Mouse (Mus musculus): ENCODE data around the gene Slc35d1.

Gene Slc35d1

DNA sequence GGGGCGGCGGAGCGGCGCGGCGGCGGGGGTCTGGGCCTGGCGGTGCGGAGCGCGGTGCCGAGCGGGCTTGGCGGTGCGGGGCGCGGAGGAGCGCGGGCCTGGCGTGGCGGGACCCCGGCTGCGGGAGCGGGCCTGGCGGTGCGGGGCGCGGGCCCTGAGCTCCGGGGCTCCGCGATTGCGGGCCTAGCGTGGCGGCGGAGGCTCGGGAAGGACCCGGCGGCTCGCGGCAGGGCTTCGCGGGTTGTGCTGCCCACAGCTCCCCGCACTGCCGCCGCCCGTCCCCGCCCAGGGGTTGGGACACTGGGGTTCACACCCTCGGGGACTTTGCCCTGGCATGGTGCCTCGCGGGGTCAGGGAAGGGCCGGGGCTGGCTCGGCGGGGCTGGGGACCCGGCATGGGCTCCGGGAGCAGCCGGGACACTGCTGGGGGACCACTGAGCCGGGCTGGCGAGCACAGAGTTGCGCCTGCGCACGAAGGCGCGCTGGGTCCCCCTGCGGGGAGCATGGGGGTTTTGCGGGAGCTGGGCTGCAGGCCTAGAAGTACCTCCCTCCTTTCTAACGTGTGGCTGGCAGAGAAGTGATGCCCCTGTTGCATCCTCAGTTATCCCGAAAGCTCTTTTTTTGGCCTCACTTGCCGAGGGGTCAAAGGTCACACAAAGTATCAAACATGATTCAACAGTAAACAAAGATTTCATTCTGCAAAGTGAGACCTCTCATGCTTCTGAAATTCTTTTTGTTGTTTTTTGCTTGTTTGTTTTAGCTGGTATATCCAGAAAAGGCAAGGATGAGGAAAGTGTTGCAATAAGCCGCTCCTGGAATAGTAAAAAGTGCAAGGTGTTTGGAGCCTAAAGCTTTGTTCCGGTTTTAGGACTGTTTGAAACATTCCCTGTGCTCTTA, at the start of gene Slc35d1:
Slc35d1 (minus strand) TSS at position 240 of the 896 bp plus-strand sequence.
- peak; percentile 86 for DNase-seq

DNA sequence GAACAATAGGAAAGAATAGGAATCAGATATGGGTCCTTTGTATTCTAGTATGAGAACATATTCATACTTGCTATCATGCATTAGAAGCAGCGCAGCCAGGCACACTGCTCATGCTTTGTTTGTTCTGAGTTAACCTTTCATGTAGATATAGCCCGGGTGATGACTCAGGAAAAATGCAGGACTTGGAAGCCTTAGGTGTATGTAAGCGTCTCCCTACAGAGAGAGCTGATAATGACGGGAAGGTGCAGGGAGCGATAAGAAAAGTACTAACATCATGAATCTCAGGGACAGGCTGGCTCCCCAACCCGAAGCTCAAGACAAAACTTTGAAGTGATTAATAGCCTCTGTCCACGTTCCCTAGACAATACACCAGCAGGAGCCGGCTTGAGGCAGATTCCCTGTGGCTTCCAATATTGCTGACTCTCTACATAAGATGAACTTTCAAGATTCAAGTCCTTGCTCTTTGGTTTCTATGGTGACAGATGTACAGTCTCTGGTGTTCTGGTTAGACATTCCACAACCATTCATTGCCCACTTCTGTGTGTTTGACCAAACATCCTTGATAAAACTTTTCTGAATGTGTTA, 48.9 kb upstream of the Slc35d1 start:
- DNase-seq, result no peak

DNA sequence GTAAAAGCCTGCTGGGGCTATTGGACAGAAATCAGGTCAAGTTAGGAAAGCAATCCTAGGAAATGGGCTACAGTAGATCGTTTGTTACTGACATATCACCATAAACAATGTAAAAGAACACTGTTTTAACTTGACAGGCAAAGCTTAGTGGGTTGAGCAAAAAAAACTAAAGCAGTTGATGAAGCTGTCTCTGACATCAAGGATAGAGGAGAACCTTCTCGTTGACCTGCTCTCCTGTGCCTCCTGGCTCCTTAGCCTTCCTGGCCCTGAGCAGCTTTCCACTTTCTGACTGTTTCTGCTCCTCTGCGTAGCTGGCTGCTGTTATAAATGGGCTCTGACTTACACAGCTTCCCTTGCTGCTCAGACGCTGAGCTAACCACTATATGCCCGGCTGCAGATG, 48.4 kb upstream of the Slc35d1 start:
- no peak for DNase-seq

DNA sequence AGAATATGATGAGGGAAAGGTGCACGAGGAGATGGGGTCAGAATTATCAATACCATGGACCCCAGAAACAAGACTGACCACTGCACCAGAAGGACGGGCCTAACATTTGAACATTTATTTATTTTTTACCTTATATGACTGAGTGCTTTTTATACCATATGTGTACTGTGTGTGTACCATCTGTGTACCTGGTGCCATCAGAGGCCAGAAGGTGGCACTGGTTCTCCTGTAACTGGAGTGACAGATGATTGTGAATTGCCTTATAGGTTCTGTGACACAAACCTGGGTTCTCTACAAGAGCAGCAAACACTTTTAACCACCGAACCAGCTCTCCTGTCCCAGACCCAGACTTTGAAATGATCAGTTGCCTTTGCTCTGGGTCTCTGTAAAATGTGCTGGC, 43.9 kb upstream of the Slc35d1 start:
- DNase-seq, result peak; percentile 22

DNA sequence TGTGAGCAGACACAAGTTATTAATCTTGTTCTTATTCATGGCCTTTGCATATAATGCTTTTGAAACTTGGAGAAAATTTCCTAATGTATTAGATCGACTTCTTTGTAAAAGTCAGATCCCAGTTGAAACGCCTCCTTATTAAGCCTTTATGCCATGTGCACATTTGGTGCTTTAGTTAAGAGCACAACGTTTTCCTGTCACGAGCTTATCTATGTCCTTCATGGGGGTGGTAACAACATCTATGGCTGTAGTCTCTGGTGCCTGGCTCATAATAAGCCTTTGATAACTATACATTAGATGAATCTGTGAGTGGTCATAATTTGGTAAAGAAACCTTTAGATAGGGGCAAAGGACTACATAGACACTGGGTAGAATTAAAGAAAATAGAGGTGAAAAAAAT, 38.9 kb upstream of the Slc35d1 start:
- no peak for DNase-seq

DNA sequence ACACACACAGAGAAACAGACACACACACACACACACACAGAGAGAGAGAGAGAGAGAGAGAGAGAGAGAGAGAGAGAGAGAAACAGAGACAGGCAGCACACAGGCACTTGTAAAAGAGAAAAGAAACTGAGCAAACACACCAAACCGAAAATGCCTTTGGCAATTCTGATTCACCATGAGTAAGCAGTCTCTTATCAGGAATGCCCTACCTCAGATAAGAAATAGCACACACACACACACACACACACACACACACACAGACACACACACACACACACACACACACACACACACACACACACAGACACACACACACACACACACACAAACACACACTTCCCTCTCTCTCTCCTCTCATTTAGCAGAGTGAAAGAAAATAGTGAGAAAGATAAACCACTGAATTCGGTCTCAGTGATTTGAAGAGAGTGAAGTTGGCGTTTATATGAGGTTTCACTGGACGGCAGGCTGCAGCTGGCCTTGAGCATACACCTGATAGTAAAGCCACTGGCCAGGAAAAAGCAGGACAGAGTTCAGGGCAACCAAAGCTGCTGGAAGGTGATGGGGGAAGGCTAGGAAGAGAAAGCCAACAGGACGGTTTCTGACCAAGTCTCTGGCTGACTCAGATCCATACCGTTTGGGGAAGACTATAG, 34.6 kb upstream of the Slc35d1 start:
- DNase-seq, result no peak

DNA sequence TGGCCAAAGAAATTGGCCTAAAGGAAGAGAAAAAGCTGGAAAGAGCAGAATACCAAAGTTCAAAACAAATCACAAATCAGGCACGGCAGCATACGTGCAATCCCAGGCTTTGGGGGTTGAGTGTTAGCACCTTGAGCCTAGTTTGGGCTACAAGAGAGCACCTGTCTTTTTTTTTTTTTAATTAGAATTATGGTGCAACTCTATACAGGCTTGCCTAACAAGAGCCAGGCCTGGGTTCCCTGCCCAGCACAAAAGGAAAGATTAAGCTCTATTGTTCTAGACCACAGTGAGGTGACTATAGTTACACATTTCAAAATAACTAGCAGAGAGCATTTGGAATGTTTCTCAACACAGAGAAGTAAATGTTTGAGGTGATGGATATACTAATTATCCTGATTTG, 32.8 kb upstream of the Slc35d1 start:
- DNase-seq, result no peak

DNA sequence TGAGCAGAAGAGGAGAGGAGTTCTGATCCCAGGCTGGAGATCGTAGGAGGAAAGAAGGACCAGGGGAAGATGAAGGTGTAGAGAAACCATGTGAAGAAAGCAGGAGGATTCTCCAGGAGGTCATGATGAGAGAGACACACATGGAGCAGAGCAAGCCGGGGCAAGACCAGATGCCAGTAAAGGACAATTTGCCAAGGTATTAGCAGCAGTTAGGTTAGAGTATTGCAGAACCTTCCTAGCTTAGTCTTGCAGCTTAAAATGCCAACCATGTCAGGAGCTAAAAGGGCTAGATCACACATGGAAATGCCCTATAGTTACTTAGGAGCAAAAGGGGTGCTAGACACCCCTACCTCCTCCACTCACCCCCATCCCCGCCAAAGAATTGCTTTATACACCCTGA, 32.3 kb upstream of the Slc35d1 start:
- DNase-seq, result no peak

DNA sequence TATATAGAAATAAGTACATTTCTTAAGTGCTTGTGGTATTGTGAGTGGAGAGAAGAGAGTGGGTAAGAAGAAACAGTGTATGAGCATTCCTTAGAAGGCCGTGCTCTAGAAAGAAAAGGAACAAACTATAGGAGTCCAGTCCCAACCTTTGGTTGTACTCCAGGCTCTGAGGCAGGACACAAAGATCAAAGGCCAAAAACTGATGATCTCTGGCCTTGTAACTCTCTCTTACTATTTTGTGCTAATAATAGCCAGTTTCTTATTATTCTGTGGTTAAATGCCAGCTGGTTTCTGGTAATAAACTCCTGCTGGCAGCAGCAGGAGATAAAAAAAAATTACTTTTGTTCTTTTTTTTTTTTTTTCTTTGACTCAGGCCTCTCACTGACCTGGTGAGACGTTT, 17.2 kb upstream of the Slc35d1 start:
- no peak for DNase-seq

DNA sequence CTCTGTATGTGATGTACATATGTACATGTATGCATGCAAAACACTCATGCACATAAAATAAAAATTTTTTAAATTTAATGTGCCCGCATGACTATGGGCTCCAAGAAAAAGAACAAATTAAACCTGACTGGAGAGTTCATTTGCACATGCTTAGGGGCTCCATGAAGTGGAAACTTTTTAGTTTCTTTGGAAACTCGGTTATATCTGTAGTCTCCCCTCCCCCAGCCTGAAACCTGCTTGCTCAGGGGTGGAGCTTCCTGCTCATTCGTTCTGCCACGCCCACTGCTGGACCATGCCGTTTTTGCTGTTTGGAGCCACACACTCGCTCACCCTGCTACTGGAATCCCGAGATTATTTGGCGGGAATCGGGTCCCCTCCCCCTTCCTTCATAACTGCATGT, 7.9 kb upstream of the Slc35d1 start:
- DNase-seq, result no peak

DNA sequence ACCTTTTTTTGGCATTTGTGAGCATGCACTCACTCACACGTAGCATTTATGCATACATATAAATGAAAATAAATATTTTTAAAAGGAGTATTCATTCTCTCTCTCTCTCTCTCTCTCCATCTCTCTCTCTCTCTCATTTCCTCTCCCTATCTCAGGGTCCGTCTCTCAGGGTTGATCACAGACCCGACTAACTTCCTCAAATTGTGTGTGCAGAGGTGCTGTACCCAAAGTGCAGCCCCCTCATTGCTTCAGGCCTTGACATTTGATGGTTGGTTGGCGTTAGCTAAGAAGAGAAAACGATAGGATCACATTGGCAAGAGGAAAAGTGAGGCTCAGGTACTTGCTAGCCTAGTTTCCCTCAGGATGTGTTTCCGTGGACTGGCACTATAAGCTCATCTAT, 6.8 kb upstream of the Slc35d1 start:
- peak; percentile 27 for DNase-seq

DNA sequence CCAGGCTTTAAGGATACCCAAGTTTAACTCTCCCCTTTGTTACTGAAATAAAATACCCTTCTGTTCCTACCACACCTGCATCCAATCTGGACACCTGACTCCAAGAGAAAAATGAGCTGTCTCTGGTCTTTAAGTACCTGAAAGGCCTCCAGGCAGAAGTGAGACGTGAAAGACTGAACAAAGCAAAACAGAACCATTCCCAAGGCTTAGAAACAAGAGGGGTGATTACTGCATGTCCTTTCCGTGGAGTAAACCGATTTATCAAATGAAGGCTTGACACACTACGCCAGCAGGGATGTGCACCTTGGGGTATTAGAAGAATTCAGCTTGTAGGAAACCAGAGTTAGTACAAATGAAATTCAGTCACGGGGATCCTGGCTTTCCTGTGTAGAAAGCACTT, 4.0 kb upstream of the Slc35d1 start:
- no peak for DNase-seq

DNA sequence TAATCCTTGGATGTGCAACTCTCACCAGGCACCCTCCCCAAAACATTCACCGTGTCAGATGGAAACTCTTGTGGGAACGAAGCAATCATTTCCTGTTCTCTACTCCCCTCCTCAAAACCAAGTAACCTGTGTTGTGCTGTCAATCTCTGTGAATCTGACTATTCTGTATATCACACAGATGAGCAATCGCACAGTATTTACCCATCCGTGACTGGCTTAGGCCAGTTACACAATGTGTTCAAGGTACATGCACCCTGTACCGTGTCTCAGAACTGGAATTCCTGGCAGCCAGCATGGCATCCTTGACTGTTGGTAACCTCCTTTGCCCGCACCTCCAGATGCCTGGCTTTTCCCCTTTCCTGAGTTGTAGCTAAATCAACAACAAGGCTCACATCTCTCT, 1.1 kb upstream of the Slc35d1 start:
- peak; percentile 27 for DNase-seq

DNA sequence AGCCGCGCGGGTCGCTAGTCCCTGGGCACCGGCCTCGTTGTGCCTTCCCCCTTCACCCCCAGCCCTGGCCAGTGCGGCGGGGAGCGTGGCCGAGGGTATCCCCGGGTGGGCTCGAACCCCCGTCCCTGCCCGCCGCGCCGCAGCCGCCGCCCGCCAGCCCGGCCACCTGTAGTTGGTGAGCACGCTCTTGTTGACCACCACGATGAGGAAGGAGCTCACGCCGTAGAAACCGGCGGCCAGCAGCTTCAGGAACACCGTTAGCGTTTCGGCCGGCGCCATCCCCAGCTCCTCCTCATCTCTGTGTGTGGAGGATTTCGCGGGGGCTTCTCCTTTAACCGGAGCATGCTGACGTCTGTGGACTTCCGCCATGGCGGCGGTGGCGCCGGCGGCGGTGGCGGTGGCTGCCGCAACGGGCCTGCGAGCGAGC, 453 bp downstream of the Slc35d1 start:
- DNase-seq, result peak; percentile 82

DNA sequence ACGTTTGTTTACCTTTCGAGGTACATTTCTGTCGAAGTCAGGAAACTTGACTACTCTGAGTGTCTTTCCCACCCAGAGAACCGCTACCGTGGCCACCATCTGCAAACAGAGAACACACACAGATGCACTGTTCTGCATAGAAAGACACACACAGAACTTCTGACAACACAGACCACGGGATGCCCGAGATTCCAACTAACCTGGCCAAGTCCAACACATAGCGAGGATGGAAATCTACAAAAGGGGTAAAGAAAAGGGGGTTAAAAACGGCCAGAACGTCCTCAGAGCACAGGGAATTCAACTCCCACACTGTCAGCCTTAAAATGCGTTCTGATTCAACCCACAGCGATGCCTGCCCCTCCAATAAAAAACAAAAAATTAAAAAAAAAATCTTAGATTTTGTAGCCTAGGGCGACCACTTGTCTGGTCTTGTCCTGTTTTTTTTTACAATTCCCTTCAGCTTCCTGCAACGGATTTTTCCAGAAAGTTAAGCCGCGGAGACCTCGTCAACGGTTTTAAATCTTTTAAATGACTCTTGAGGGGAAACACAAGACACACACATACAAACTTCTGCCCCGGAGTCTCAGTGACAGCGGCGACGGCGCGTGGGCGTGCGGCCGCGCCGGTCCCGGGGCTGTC, 986 bp downstream of the Slc35d1 start:
- DNase-seq, result peak; percentile 44

DNA sequence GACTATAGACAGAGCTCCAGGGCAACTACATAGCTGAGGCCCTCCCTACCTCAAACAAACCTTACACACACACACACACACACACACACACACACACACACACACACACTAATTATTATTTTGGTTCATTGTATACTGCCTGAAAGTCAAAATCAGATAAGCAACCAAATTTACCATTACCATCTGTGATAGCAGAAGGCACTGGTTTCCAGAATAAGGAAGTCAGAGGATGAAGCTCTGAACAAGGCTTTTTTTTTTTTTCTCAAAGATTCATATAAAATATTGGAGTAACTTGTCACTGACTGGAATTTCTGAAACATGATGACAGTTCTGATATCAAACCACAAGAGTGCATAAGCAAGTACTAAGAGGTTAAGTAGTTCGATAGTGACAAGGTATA, 6.4 kb downstream of the Slc35d1 start:
- no peak for DNase-seq

DNA sequence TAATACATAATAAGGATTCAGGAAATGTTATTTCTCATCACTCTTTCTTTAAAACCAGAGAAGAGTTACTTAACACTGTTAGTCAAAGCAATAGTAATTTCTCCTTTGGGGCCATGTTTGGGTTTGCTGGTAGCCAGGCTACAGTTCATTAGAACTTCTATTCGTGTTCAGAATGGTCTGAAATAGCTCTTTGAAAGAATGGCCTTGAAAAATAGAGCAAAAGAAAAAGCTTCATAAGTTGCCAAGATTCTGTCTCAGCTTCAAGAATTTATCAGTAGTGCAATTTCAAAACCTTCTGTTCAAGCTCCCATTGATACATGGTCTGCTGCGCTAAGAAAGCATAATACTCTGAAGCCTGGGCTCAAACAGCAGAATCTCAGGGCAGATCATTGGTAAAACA, 11.3 kb downstream of the Slc35d1 start:
- DNase-seq, result no peak

DNA sequence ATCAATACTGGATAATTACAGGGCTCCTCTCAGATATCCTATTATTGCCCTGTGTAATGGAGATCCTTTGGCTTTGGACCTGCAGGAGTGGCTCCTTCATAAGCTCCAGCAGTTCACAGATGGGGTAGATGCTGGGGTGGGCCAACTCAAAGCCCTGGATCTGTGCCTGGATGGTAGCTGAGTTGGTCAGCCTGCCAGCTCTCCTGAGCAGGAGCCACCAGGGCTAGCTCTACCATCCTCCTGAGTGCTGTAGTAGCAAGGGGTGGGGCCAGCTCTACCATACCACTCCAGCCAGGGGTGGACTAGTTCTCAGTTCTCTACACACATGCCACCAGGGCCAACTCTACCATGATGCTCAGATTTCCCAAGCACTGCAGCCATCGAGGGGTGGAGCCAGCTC, 14.9 kb downstream of the Slc35d1 start:
- DNase-seq, result no peak

DNA sequence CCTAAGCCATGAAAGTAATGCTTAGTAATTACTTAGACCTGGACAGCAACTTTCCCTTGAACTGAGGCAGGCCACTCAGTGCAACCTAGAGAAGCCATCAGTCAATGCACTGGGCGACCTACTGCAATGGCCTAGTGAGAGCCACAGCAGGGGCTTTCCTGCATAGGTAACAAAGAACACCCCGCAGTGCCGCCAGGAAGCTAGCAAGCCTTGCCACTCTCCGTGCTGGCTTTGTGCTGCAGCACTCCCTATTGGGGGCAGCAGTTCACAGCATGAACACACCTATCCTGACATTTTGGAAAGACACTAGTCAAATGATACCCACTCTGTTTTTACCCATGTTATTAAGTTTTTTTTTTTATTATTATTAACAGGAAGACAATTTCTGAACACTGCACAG, 15.9 kb downstream of the Slc35d1 start:
- DNase-seq, result peak; percentile 44

DNA sequence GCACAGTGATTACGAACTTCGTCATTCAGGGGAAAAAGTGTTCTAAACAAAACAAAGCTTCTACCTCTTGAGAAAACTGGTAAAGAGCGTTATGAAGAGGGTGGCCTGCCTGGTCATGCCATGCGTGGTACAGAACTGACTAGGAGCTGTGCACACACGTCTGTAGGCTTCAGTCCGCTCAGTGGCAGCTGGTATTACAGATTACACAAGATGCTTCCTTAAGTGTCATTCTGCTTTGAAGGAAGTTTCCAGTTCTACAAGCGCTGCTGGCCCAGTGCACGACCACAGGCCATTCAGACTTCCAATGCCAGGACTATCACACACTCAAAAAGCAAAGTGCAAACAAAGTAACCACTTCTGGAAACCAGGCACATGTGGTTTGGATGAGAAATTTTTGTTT, 17.6 kb downstream of the Slc35d1 start:
- no peak for DNase-seq

DNA sequence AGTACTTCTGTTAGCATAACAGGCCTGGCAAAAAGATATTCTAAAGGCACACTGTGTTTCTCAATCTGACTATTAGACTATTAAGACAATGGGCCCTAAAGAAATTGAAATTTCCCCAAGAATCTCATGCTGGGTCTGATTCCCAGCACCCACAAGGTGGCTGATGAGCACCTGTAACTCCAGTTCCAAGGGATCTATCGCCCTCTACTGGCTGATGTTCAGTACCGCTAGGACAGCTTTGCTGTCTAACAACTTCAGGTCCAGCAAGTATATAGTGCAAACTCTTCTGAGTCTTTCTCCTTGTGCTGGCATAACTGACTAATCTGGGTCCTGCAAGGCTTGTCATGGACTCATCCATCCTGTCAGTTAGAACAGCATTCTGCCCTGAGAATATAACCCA, 22.5 kb downstream of the Slc35d1 start:
- DNase-seq, result no peak

DNA sequence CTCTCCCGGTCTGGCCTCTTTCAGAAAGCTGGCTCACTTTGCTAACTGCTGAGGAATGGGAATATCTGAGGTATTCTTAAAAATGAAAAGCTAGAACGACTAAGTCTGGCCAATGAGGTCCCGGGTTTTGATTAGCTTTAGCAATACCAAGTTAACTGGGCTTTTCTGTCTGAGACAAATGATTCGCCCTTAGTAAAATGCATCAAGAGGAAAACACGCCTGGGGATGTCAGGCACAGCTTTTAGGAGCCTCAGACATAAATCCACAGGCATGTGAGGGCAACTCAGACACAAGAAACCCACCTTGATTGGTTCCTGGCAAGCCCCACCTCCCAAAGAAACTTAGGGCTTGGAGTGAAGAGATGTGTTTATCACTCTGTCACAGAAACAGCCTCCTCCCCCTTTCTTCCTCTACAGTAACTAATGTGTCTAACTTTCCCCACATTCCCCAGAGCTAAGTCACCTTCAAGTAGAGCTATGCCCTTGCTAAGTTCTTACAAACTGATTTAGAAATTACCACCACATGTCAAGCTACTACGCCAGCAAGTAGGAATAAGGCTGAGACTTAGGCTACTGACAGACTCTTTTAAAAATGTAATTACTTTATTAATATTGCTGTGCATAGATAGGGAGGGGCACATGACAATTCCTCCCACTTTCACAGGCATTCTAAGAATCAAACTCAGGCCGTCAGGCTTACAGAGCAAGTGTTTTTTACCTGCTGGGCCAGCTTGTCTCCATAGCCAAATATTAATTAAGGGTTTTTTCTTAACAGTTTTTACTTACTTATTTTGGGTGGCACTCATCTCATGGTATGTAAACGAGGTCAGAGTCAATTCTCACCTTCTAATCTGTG, 26.0 kb downstream of the Slc35d1 start:
- DNase-seq, result no peak

All from thymus, postnatal 25 days (tissue).